Mouse (Mus musculus) embryonic fibroblast, embryonic 13.5 days (primary cell): Measurements from ENCODE around the gene Tspan1.

Source experiments
- CTCF ChIP-seq: IDR thresholded peaks from 2 replicates; pipeline ENCODE4 v1.5.1; 2011; ENCODE audit warnings: mild to moderate bottlenecking, control low read depth, low read length, moderate library complexity, borderline replicate concordance; ENCODE audit not compliant: insufficient read depth
- POLR2A ChIP-seq: IDR thresholded peaks from 2 replicates; pipeline ENCODE4 v1.6.1; 2011; ENCODE audit warnings: low read depth, mild to moderate bottlenecking, control low read depth, low read length, moderate library complexity

DNA sequence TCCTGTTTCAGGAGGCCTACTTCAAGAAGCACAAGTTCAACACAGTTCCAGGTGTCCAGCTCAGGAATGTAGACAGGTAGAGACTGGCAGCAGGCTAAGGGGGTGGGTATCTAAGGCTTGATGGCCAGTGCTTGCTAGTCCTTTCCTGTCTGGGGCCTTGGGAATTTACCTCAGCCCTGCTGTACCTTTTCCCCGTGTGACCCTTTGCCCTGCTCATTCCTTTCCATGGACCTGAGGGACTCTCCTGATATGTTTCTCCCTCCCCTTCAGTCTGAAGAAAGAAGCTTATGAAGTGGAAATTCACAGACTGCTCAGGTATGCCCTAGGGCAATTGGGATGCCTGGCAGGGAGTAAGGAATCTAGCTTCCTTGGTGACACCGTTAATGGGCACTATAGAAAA lies 9.5 kb downstream of the Tspan1 start:
- TF ChIP-seq POLR2A (no peak), CTCF (no peak)
